12 mouse cellular contexts compared by ENCODE assay signal in genomic region chr4:85161156-85161555, GRCm38 (mm10). TPM values are rescaled to one million over a fixed set of nuclear protein-coding genes. Genes with fewer than 3 reads are reported as not detected.
DNase-seq lines count a peak whose midpoint lies in the region; ATAC-seq and TF ChIP-seq lines count a peak whose summit lies in the region.
"Had no signal": no experiment of that assay in that cellular context is flagged by ENCODE, and none has a peak within 500 bp of the region (broad histone marks: within the 10 kb centered on the region; RNA-seq: fewer than 3 reads in every experiment).

No protein-coding gene starts in this region.

- ATAC-seq in forebrain, embryonic 14.5 days: no peak
- no peak for ATAC-seq in forebrain, embryonic 11.5 days (replicated peaks; ENCODE audit: low FRiP score)
- ATAC-seq in embryonic facial prominence, embryonic 14.5 days (ENCODE audit: low read depth): no peak
- ATAC-seq: liver, postnatal 0 days had no signal

- intact Hi-C loops in left cerebral cortex, adult 2 months (cut with DNase I): loop anchor here (1.0 to 10.0 kb wide), 5 partner anchors 111 to 1396 kb away; partner anchors contain the start of gene Saxo1
- intact Hi-C loops in left cerebral cortex, postnatal 4 days (cut with DNase I): loop anchor here (5.0 kb wide), 3 partner anchors 231 to 656 kb away; no protein-coding TSS in a partner anchor

- no peaks in the 10 kb centered on the region for H3K4me1 ChIP-seq in forebrain, embryonic 14.5 days (ENCODE audit: control insufficient read depth, insufficient read depth, low read length)
- H3K4me1 ChIP-seq in forebrain, embryonic 11.5 days (replicated peaks; ENCODE audit: control insufficient read depth, insufficient read depth, low read length): no peaks in the 10 kb centered on the region
- no peaks in the 10 kb centered on the region for H3K4me1 ChIP-seq in embryonic facial prominence, embryonic 14.5 days (ENCODE audit: control insufficient read depth, insufficient read depth, low read length)

- H3K4me2 ChIP-seq in forebrain, embryonic 14.5 days (ENCODE audit: low read length): no peak overlapping the region
- no peak overlapping the region for H3K4me2 ChIP-seq in forebrain, embryonic 11.5 days (ENCODE audit: low read depth, low read length, severe bottlenecking)
- no peak overlapping the region for H3K4me2 ChIP-seq in embryonic facial prominence, embryonic 14.5 days (ENCODE audit: low read depth, low read length)

- peak; percentile 51 for TF ChIP-seq CTCF in left cerebral cortex, adult 2 months (IDR thresholded peaks at IDR 0.05)

- no peaks in the 10 kb centered on the region for H3K27me3 ChIP-seq in forebrain, embryonic 14.5 days (replicated peaks; ENCODE audit: control insufficient read depth, insufficient read depth, low read length)
- no peaks in the 10 kb centered on the region for H3K27me3 ChIP-seq in forebrain, embryonic 11.5 days (ENCODE audit: control insufficient read depth, insufficient read depth, low read length)
- H3K27me3 ChIP-seq in embryonic facial prominence, embryonic 14.5 days (replicated peaks; ENCODE audit: control insufficient read depth, insufficient read depth, low read length): no peaks in the 10 kb centered on the region

- WGBS in forebrain, embryonic 14.5 days: 72% methylated on average over 4 of the region's 4 CpGs
- 68% methylated on average over 4 of the region's 4 CpGs for WGBS in forebrain, embryonic 11.5 days
- whole genome bisulfite sequencing in embryonic facial prominence, embryonic 14.5 days: 57% methylated on average over 4 of the region's 4 CpGs

- H3K4me3 ChIP-seq in forebrain, embryonic 14.5 days (ENCODE audit: low read depth, low read length): no peak overlapping the region
- no peak overlapping the region for H3K4me3 ChIP-seq in forebrain, embryonic 11.5 days (ENCODE audit: low read depth, low read length)
- H3K4me3 ChIP-seq in left cerebral cortex, adult 2 months: no peak overlapping the region
- no peak overlapping the region for H3K4me3 ChIP-seq in embryonic facial prominence, embryonic 14.5 days (ENCODE audit: low read depth, low read length)

- H3K36me3 ChIP-seq in forebrain, embryonic 14.5 days (ENCODE audit: control insufficient read depth, insufficient read depth, low read length): no peaks in the 10 kb centered on the region
- H3K36me3 ChIP-seq in forebrain, embryonic 11.5 days (ENCODE audit: control insufficient read depth, insufficient read depth, low read length): no peaks in the 10 kb centered on the region
- no peaks in the 10 kb centered on the region for H3K36me3 ChIP-seq in embryonic facial prominence, embryonic 14.5 days (ENCODE audit: control insufficient read depth, insufficient read depth, low read length)

- no peak overlapping the region for H3K27ac ChIP-seq in forebrain, embryonic 14.5 days (ENCODE audit: low read depth, low read length)
- no peak overlapping the region for H3K27ac ChIP-seq in forebrain, embryonic 11.5 days (ENCODE audit: low read depth, low read length)
- H3K27ac ChIP-seq in left cerebral cortex, adult 2 months: no peak overlapping the region
- no peak overlapping the region for H3K27ac ChIP-seq in embryonic facial prominence, embryonic 14.5 days (replicated peaks; ENCODE audit: low read depth, low read length)

- DNase-seq in forebrain, embryonic 14.5 days (ENCODE audit: low spot score): peak; percentile 69
- DNase-seq in forebrain, embryonic 11.5 days (ENCODE audit: low spot score): no peak
- no peak for DNase-seq in left cerebral cortex, adult 2 months (ENCODE audit: extremely low spot score in 1 of 2, low spot score in 2 of 2)
- DNase-seq in left cerebral cortex, postnatal 4 days: no peak
- peak; percentile 33 for DNase-seq in ES-CJ7 (ENCODE audit: low read depth, low spot score)
- peak; percentile 22 for DNase-seq in embryonic facial prominence, embryonic 14.5 days (ENCODE audit: low spot score)
- DNase-seq in frontal cortex, postnatal 36 days (ENCODE audit: low spot score in 2 of 2): no peak
- no peak for DNase-seq in left cerebral cortex, adult 8-10 months (ENCODE audit: low spot score in 2 of 2)
- DNase-seq: kidney, adult 8-10 months; liver, postnatal 0 days had no signal

- no peak overlapping the region for H3K9ac ChIP-seq in forebrain, embryonic 14.5 days (ENCODE audit: low read length)
- no peak overlapping the region for H3K9ac ChIP-seq in forebrain, embryonic 11.5 days (ENCODE audit: low read length)
- no peak overlapping the region for H3K9ac ChIP-seq in embryonic facial prominence, embryonic 14.5 days (ENCODE audit: low read depth, low read length)
- H3K9ac ChIP-seq: liver, postnatal 0 days had no signal

- no peaks in the 10 kb centered on the region for H3K9me3 ChIP-seq in forebrain, embryonic 14.5 days (replicated peaks; ENCODE audit: control insufficient read depth, low read length)
- no peaks in the 10 kb centered on the region for H3K9me3 ChIP-seq in forebrain, embryonic 11.5 days (ENCODE audit: control insufficient read depth, low read length)
- H3K9me3 ChIP-seq in embryonic facial prominence, embryonic 14.5 days (ENCODE audit: control insufficient read depth, low read length): no peaks in the 10 kb centered on the region

RNA-seq across cellular contexts. Expression of gene Sh3gl2, which starts 43.8 kb away (rescaled TPM):
- polyA plus RNA-seq in forebrain, embryonic 14.5 days (2014; fragmentation: Nextera tagmentation; extraction: Ambion mirVana): 61.5 and 71.3 TPM in 2 replicates
- polyA plus RNA-seq in forebrain, embryonic 11.5 days (2014; fragmentation: Nextera tagmentation; extraction: Ambion mirVana): 8.3 and 9.0 TPM in 2 replicates
- total RNA-seq in left cerebral cortex, adult 2 months (2021): 100 to 1,000 TPM; 247 to 282 TPM
- 100 to 1,000 TPM; 148 to 155 TPM for total RNA-seq in left cerebral cortex, postnatal 4 days (2021)
- polyA plus RNA-seq in embryonic facial prominence, embryonic 14.5 days (2014; fragmentation: Nextera tagmentation; extraction: Ambion mirVana): 7.0 and 7.7 TPM in 2 replicates
- 100 to 1,000 TPM; 244 to 263 (median 250) TPM for total RNA-seq in left cerebral cortex, adult 8-10 months (2022)
- total RNA-seq: hematopoietic stem cell, adult 5-6 weeks; megakaryocyte, adult 5-6 weeks had no signal
- polyA plus RNA-seq: liver, postnatal 0 days had no signal

Comparison
In these comparisons a context has a peak if more than half of its experiments do, and no peak if none do; other contexts are left out.
1. DNase-seq: peak in forebrain, embryonic 14.5 days (single experiment), ES-CJ7 (single experiment) and embryonic facial prominence, embryonic 14.5 days (single experiment); none in forebrain, embryonic 11.5 days (single experiment), left cerebral cortex, adult 2 months (0 of 2), left cerebral cortex, postnatal 4 days (single experiment), frontal cortex, postnatal 36 days (0 of 2) and left cerebral cortex, adult 8-10 months (0 of 2).